In the genomic region with DNA sequence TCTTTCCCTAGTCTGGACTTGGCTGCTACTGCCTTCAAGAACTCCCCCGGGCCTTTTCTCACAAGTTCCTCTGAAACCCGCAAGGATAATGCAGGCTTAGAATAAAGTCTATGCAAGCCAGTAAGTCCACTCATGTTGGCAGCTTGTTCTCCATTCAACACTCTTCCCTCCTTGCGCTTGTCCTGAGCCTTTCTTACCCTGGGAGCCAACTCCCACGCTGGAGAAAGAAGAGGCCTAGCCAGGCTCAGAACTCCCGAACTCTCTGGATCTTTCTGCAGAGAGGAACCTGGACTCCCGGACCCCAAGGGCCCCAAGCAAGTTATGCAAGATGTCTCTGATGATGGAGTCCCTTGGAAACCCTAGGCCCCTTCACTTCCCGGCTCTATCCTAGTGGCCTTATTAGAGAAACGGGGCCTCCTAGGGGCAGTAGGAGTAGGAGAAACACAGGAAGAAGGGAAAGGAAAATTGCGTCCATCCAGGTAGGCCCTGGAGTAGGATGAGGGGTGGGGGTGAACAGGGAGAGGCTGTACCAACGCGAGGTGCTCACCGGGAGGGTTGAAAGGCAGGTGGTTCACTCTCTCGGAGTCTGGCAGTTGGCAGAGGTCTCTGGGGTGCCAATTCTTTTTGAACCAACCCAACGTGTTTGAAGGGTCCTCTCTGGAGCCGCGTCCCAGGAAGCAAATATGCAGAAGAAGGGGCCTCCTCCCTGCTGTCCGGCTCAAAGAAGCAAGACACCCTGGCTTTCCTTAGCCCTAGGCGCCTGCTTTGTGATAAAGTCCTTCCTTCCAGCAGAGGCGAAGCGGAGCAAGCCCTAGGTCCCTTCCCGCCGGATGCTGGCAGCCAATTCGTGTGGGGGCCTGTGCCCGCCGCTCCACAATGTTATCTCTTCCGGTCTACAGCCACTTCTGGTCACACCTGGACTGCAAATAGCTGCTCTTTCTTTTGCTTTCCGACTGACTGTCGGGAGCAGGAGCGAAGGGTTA, we compare ENCODE assay signal across 26 mouse cellular contexts. TPM values are rescaled to one million over a fixed set of nuclear protein-coding genes. Genes with fewer than 3 reads are reported as not detected.
DNase-seq lines count a peak whose midpoint lies in the region; ATAC-seq and TF ChIP-seq lines count a peak whose summit lies in the region.
"Had no signal": no experiment of that assay in that cellular context is flagged by ENCODE, and none has a peak within 500 bp of the region (broad histone marks: within the 10 kb centered on the region; RNA-seq: fewer than 3 reads in every experiment).

No protein-coding gene starts in this region.

- no peak overlapping the region for H3K4me2 ChIP-seq in heart, postnatal 0 days (ENCODE audit: low read depth, low read length)
- no peak overlapping the region for H3K4me2 ChIP-seq in neural tube, embryonic 11.5 days (ENCODE audit: low read depth)
- H3K4me2 ChIP-seq: hindbrain, embryonic 12.5 days; limb, embryonic 13.5 days had no signal

- H3K27me3 ChIP-seq in heart, postnatal 0 days (ENCODE audit: control insufficient read depth, insufficient read depth, low read length): peaks cover 99% of the 10 kb centered on the region
- peaks cover 23% of the 10 kb centered on the region for H3K27me3 ChIP-seq in ES-Bruce4 (ENCODE audit: control insufficient read depth, insufficient read depth, low read length, poor library complexity, severe bottlenecking)
- H3K27me3 ChIP-seq in neural tube, embryonic 11.5 days (ENCODE audit: control insufficient read depth, insufficient read depth, low read length): peaks cover 97% of the 10 kb centered on the region

- no peak for DNase-seq in heart, postnatal 0 days (ENCODE audit: low spot score)
- no peak for DNase-seq in heart, postnatal 14 days
- DNase-seq in ZHBTc4 (ENCODE audit: low read depth, low spot score): peak; percentile 28
- peak; percentile 39 for DNase-seq in neural tube, embryonic 11.5 days (ENCODE audit: low spot score)
- no peak for DNase-seq in frontal cortex, postnatal 10 days (ENCODE audit: low spot score in 2 of 2)
- DNase-seq in kidney, adult 9 months: no peak
- DNase-seq in yolk sac, embryonic 10.5 days (ENCODE audit: low spot score): no peak
- DNase-seq: adrenal gland, adult 8-10 months; cerebellum, adult 11-12 months; cerebellum, postnatal 25 days; gastrocnemius, postnatal 10 days; kidney, adult 2 months; kidney, postnatal 25 days; layer of hippocampus, adult 9-11 months; lung, postnatal 10 days; right cerebral cortex, postnatal 4 days had no signal

- TF ChIP-seq CTCF in heart, postnatal 0 days (IDR thresholded peaks at IDR 0.05; ENCODE audit: low read depth): no peak
- TF ChIP-seq CTCF in ES-Bruce4 (IDR thresholded peaks at IDR 0.05; ENCODE audit: low read depth, low read length): no peak

- H3K9ac ChIP-seq in heart, postnatal 0 days (replicated peaks; ENCODE audit: low read depth, low read length): no peak overlapping the region
- H3K9ac ChIP-seq in ES-Bruce4 (ENCODE audit: low read depth, poor library complexity, severe bottlenecking): 0 out of 2 replicates have a peak overlapping the region, but pooled peaks have one; percentile 19
- H3K9ac ChIP-seq in neural tube, embryonic 11.5 days (ENCODE audit: low read length): no peak overlapping the region
- H3K9ac ChIP-seq: heart, embryonic 13.5 days; hindbrain, embryonic 12.5 days; limb, embryonic 13.5 days had no signal

- no peak for ATAC-seq in heart, postnatal 0 days (ENCODE audit: insufficient read depth, low read depth)
- ATAC-seq in neural tube, embryonic 11.5 days (ENCODE audit: insufficient read depth, low FRiP score, low TSS enrichment): no peak

- H3K27ac ChIP-seq in heart, postnatal 0 days (ENCODE audit: low read depth): no peak overlapping the region
- H3K27ac ChIP-seq in ES-Bruce4 (ENCODE audit: insufficient read depth, low read length): no peak overlapping the region
- no peak overlapping the region for H3K27ac ChIP-seq in neural tube, embryonic 11.5 days (ENCODE audit: low read depth, low read length)
- H3K27ac ChIP-seq: forebrain, embryonic 10.5 days; heart, embryonic 13.5 days; hindbrain, embryonic 12.5 days; limb, embryonic 13.5 days had no signal

- no peak for TF ChIP-seq EP300 in heart, postnatal 0 days (IDR thresholded peaks at IDR 0.05; ENCODE audit: low read depth)
- TF ChIP-seq EP300 in ES-Bruce4 (IDR thresholded peaks at IDR 0.05; ENCODE audit: insufficient read depth, low read depth, low read length): no peak

- TF ChIP-seq POLR2A in ES-Bruce4 (IDR thresholded peaks at IDR 0.05; ENCODE audit: insufficient read depth, low read length): no peak

- WGBS in heart, postnatal 0 days: 2% methylated on average over 28 of the region's 29 CpGs
- 1% methylated on average over 29 of the region's 29 CpGs for WGBS in neural tube, embryonic 11.5 days

- no peaks in the 10 kb centered on the region for H3K4me1 ChIP-seq in heart, postnatal 0 days (ENCODE audit: control insufficient read depth, insufficient read depth)
- no peaks in the 10 kb centered on the region for H3K4me1 ChIP-seq in ES-Bruce4 (ENCODE audit: control insufficient read depth, insufficient read depth, low read length)
- H3K4me1 ChIP-seq in neural tube, embryonic 11.5 days (ENCODE audit: control insufficient read depth, insufficient read depth, low read length): no peaks in the 10 kb centered on the region
- H3K4me1 ChIP-seq: hindbrain, embryonic 12.5 days had no signal

- H3K4me3 ChIP-seq in heart, postnatal 0 days (ENCODE audit: low read depth, low read length): peak overlapping the region; percentile 1; the same call in 1 of the 2 replicates
- H3K4me3 ChIP-seq in ES-Bruce4 (ENCODE audit: low read depth, low read length): peak overlapping the region; percentile 34; the same call in 1 of the 2 replicates
- no peak overlapping the region for H3K4me3 ChIP-seq in neural tube, embryonic 11.5 days (ENCODE audit: low read depth, low read length)
- H3K4me3 ChIP-seq: hindbrain, embryonic 12.5 days; megakaryocyte, embryonic 14.5 days had no signal

- no peaks in the 10 kb centered on the region for H3K36me3 ChIP-seq in heart, postnatal 0 days (replicated peaks; ENCODE audit: control insufficient read depth, insufficient read depth, low read length)
- no peaks in the 10 kb centered on the region for H3K36me3 ChIP-seq in ES-Bruce4 (ENCODE audit: control insufficient read depth, insufficient read depth, low read length, poor library complexity, severe bottlenecking)
- no peaks in the 10 kb centered on the region for H3K36me3 ChIP-seq in neural tube, embryonic 11.5 days (ENCODE audit: control insufficient read depth, insufficient read depth, low read length)
- H3K36me3 ChIP-seq: forebrain, embryonic 10.5 days; heart, embryonic 13.5 days; hindbrain, embryonic 12.5 days; limb, embryonic 13.5 days had no signal

- no peaks in the 10 kb centered on the region for H3K9me3 ChIP-seq in heart, postnatal 0 days (replicated peaks; ENCODE audit: control insufficient read depth, low read length)
- no peaks in the 10 kb centered on the region for H3K9me3 ChIP-seq in ES-Bruce4 (replicated peaks; ENCODE audit: control insufficient read depth, insufficient read depth, low read length, poor library complexity, severe bottlenecking)
- H3K9me3 ChIP-seq in neural tube, embryonic 11.5 days (ENCODE audit: control insufficient read depth, low read length): no peaks in the 10 kb centered on the region
- H3K9me3 ChIP-seq: forebrain, embryonic 10.5 days; heart, embryonic 13.5 days; hindbrain, embryonic 12.5 days; limb, embryonic 13.5 days had no signal

- intact Hi-C loops in heart, postnatal 14 days (cut with DNase I): no loop called here

RNA-seq across cellular contexts. Expression of a gene that starts 1.2 kb away (rescaled TPM):
- total RNA-seq in heart, postnatal 0 days (2014; rRNA removed; ENCODE audit: low replicate concordance): not detected in 2 replicates
- polyA plus RNA-seq in heart, postnatal 0 days (2015; fragmentation: Nextera tagmentation; extraction: Ambion mirVana): not detected in 2 replicates
- not detected for total RNA-seq in heart, postnatal 14 days (2021)
- not detected in 2 replicates for polyA plus RNA-seq in ES-Bruce4 (2011; ENCODE audit: insufficient read depth, insufficient read length, low read depth, missing spikeins)
- polyA plus RNA-seq in neural tube, embryonic 11.5 days (2014; fragmentation: Nextera tagmentation; extraction: Ambion mirVana): not detected in 2 replicates
- total RNA-seq: adrenal gland, adult 8-10 months; gastrocnemius, postnatal 10 days; left cerebral cortex, adult 8-10 months; monocyte, adult 5-6 weeks had no signal
- polyA plus RNA-seq: embryonic facial prominence, embryonic 14.5 days; forebrain, embryonic 10.5 days; heart, embryonic 13.5 days; hindbrain, embryonic 12.5 days; kidney, adult 2 months; limb, embryonic 13.5 days; neural tube, embryonic 14.5 days had no signal

RNA-seq across cellular contexts. Expression of a gene that starts 36.1 kb away (rescaled TPM):
- total RNA-seq in heart, postnatal 0 days (2014; rRNA removed; ENCODE audit: low replicate concordance): not detected in 2 replicates
- not detected in 2 replicates for polyA plus RNA-seq in heart, postnatal 0 days (2015; fragmentation: Nextera tagmentation; extraction: Ambion mirVana)
- total RNA-seq in heart, postnatal 14 days (2021): not detected
- 0.70 and 1.1 TPM in 2 replicates for polyA plus RNA-seq in ES-Bruce4 (2011; ENCODE audit: insufficient read depth, insufficient read length, low read depth, missing spikeins)
- polyA plus RNA-seq in neural tube, embryonic 11.5 days (2014; fragmentation: Nextera tagmentation; extraction: Ambion mirVana): not detected in 2 replicates
- total RNA-seq: adrenal gland, adult 8-10 months; gastrocnemius, postnatal 10 days; left cerebral cortex, adult 8-10 months; monocyte, adult 5-6 weeks had no signal
- polyA plus RNA-seq: embryonic facial prominence, embryonic 14.5 days; forebrain, embryonic 10.5 days; heart, embryonic 13.5 days; hindbrain, embryonic 12.5 days; kidney, adult 2 months; neural tube, embryonic 14.5 days had no signal

RNA-seq across cellular contexts. Expression of a gene that starts 51.3 kb away (rescaled TPM):
- not detected in 2 replicates for total RNA-seq in heart, postnatal 0 days (2014; rRNA removed; ENCODE audit: low replicate concordance)
- not detected in 2 replicates for polyA plus RNA-seq in heart, postnatal 0 days (2015; fragmentation: Nextera tagmentation; extraction: Ambion mirVana)
- total RNA-seq in heart, postnatal 14 days (2021): not detected
- polyA plus RNA-seq in ES-Bruce4 (2011; ENCODE audit: insufficient read depth, insufficient read length, low read depth, missing spikeins): not detected in 2 replicates
- not detected in 2 replicates for polyA plus RNA-seq in neural tube, embryonic 11.5 days (2014; fragmentation: Nextera tagmentation; extraction: Ambion mirVana)
- total RNA-seq: gastrocnemius, postnatal 10 days; left cerebral cortex, adult 8-10 months; monocyte, adult 5-6 weeks had no signal
- polyA plus RNA-seq: embryonic facial prominence, embryonic 14.5 days; forebrain, embryonic 10.5 days; heart, embryonic 13.5 days; hindbrain, embryonic 12.5 days; kidney, adult 2 months; limb, embryonic 13.5 days; neural tube, embryonic 14.5 days had no signal

Comparison
In these comparisons a context has a peak if more than half of its experiments do, and no peak if none do; other contexts are left out.
1. DNase-seq: peak in ZHBTc4 (single experiment) and neural tube, embryonic 11.5 days (single experiment); none in heart, postnatal 0 days (single experiment), heart, postnatal 14 days (0 of 2), frontal cortex, postnatal 10 days (0 of 2), kidney, adult 9 months (single experiment) and yolk sac, embryonic 10.5 days (single experiment).